Mouse (Mus musculus) heart, adult 18-20 months (tissue): Measurements from ENCODE around the gene Acyp1. TPM values are rescaled to one million over a fixed set of nuclear protein-coding genes. Genes with fewer than 3 reads are reported as not detected.
"Not testable (repeated sequence)": the region's sequence is repeated elsewhere in the genome, so short reads cannot be mapped to it uniquely, and the experiment has no call there.

Experiments used
- DNase-seq, 2 experiments: peaks; one replicate each; pipeline ENCODE4 v3.0.0; 2021 to 2022; ENCODE audit warnings: mixed read lengths in 1 of 2
- total RNA-seq, 2 experiments: library from RNA; stranded (reverse); gene quantifications; 2 replicates each; pipeline ENCODE4 v1.2.3; 2021

The Acyp1 gene
- total RNA-seq, 2 experiments from 2014 or later, result 20.5 to 25.2 TPM

GRCm38 (mm10) chr12:85284331-85284730 is 3.9 kb downstream of the Acyp1 start:
- no peak for DNase-seq

DNA sequence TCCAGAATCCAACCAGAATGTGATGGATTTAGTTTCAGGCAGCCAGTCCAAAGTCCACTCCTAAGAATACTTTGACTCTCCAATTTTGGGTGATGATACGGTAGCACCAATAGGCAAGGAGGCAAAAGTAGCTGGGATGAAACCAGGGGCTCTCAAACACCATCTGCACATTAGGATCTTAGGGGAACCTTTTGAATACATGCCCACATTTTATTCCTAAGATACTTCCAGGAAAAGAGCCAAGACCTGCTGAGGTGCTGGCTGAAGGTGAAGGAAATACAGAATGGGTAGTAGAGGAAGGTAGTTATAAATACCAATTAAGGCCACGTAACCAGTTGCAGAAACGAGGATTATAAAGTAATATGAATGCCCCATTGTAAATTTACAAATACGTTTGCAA is 6.5 kb downstream of the Acyp1 start:
- not testable (repeated sequence) for DNase-seq

- DNase-seq, result no peak
Measured at GRCm38 (mm10) chr12:85280845-85281651, 7.2 kb downstream of the Acyp1 start.

DNA sequence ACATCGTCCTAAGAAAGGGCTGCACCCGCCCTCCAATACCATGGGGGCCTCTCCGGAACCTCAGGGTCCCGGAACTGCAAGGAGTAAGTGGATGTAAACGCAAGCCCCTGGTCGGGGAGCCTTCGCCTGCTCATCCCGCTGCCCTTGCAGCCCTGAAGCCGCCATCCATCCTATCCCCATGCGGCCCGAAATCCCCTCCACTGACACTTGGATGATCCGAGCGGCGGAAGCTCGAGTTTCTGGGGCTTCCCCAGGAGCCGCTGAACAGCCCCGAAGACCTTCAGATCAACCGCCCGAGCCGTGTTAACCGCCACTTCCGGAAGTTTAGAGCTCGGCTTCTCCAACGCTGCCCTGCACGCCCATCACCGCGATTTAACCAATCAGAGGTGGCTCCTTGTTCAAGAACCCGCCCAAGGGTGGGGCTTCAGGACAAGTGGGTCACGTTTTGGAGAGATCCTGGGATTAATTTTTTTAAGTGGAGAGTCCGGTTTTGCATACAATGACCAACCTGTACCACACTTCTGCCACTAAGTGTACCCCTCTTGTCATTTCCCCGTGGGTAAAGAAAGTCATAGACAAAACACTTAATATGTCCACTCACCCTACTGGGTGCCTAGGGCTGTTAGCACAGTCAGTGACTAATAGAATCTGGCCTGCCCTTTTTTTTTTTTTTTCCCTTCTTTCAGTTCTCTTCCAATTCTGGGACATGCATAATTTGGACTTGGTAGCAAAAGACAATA is 8.0 kb downstream of the Acyp1 start:
- peak; percentile 98 to 100 for DNase-seq

- no peak for DNase-seq
Measured at GRCm38 (mm10) chr12:85279396-85280080, 8.7 kb downstream of the Acyp1 start.

DNA sequence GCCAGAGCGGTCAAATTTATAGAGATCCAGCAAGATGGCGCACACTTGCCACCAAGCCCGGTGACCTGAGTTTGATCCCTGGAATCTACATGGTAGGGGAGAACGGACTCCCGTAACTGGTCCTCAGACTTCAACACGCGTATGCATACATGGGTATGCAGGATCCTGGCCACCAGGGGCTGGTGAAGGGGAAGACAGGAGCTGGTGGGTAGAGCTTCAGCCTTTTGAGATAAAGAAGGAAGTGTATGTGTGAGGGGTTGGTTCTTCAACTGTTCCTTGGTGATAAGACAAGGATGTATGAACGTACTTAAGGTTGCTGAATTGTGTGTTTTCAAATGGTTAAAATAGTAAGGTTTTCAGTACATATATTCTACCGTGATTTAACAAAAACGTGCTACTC is 9.3 kb downstream of the Acyp1 start:
- no peak for DNase-seq

- no peak for DNase-seq
Measured at GRCm38 (mm10) chr12:85276273-85276672, 12.0 kb downstream of the Acyp1 start.

DNA sequence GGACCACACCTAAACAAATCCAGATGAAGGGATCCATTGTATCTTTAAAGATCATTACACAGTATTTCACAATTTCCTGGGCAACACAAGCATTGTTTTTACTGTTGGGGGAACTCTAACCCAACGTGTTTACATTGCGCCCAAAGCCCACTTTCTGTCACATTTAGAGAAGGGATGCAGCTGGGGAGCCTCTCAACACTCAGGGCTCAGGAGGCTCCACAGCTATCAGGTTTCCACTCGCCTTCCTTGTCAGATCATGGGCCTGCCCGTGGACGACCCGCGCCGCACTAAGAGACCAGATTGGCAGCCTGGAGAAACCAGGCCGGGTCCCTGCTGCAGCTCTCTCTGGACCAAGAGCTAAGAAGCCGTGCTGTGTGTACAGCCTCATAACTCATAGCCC is 14.7 kb downstream of the Acyp1 start:
- peak; percentile 37 to 53 for DNase-seq

- peak in 1 of 2 experiments; percentile 29 for DNase-seq
Measured at GRCm38 (mm10) chr12:85271843-85272206, 16.4 kb downstream of the Acyp1 start.

DNA sequence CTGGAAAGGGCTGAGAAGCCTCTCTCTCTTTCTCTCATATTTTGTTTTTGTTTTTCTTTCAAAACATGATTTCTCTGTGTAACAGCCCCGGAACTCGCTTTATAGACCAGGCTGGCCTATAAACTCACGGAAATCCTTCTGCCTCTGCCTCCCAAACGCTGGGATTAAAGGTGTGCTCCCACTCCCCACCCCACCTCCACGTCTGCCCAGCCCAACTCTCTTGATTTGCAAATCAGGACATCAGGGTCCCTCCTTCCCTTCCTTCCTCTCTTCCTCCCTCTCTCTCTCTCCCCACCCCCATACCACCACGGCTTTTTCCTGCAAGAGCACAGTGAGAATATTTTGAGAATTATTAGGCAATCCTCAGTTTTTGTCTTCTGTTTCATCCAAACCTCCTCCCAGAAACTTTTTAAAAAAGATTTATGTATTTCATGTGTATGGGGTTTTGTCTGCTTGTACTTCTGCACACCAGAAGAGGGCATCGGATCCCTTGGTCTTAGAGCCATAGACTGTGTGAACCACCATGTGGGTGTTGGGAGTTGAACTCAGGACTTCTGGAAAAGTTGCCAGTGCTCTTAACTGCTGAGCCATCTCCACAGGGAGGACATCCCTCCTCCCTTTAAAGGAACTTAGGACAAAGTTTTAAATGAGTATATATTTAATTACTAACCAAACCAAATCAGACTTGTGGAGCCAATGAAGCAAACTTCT is 17.0 kb downstream of the Acyp1 start:
- DNase-seq, result no peak

DNA sequence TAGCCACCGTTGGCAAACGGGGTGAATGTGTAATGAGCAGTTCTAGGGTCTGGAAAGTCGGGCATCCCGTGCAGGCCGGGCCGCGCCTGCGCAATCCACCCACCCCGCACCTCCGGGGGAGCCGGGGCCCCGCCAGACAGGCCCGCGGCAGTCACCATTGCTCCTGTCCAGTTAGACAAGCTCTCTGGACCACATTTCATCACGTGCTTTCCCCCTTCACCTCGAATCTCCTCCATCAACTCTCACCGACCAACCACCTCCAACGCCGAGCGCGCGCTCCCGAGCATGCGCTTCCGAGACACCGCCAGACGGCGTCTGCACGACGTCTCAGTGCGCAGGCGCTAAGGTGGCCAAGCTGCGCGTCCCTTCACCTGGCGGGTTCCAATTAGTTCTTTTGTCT is 17.9 kb downstream of the Acyp1 start, which contains the start of gene Mlh3:
Gene Mlh3 (minus strand): TSS at position 281 of the 400 bp plus-strand sequence.
- DNase-seq, result peak; percentile 88

DNA sequence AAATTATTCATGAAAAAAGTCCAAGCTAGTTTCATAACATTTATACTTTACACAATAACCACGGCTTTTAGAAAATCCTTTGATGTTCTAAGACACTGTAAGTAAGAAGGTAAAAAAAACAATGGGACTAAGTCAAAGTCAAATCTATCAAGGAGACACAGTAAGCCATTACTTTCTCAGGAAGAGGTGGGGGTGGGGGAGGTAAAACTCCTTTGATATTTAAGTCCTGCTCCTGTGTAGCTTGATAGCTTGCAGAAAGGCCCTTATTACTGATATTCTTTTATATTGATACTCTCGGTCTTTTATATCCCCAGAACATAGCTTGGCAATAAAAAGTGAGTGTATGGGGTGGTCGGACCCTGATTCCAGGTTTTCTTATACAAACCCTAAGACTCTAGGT is 18.4 kb downstream of the Acyp1 start:
- DNase-seq, result no peak

DNA sequence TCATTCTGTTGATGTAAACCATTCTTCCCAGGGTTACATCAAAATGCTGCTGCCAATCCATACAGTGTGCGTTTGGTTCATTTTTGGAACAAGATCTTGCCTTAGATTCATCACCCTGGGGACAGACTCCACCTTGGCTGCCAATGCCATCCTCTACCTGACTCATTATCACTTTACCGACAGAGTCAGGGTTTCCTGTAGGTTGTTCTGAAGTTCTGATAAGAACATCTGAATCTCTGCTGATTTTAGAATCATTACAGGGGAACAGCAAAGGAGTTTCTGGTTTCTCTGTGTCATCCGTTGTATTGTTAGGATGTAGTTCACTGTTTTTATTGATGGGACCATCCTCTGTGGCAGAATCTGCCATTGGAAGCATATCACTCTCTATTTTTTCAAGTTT is 22.0 kb downstream of the Acyp1 start:
- no peak for DNase-seq

- no peak for DNase-seq
Measured at GRCm38 (mm10) chr12:85264940-85265339, 23.3 kb downstream of the Acyp1 start.

DNA sequence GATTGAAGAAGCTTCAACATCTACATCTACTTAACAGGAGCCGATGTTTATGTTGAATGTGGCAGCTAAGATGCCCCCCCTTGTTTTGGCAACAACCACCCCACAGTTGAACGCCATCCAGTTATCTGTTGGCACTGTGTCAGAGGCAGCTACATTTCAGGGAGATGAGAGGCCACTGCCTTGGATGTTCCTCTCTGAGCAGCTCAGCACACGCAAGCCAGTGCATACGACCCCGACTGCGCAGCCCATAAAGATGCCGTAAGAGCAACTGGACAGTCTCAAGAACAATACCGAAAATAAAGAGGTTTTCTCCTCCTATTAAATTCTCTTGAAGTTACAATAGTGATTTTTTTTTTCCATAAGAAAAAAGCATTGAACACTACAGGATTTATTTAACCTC is 23.7 kb downstream of the Acyp1 start:
- DNase-seq, result no peak

DNA sequence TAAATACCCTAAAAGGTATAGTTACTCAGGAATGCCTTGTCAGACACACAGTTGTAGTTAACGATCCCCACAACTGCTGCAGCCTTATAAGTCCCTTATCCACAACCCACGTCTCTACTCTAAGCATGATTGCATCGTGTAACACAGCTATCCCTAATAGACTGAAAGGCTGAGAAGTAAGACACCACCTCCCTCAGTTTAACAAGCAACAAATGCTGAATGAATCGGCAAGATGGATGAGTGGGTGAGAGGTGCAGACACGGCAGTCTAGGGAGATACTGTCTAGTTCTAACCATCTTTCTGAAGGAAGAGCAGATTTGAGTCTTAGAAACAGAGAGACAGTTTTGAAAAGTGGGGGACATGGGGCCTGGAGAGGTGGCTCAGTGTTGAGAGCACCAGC is 25.0 kb downstream of the Acyp1 start:
- DNase-seq, result no peak

GRCm38 (mm10) chr12:85262489-85262888 is 25.7 kb downstream of the Acyp1 start:
- DNase-seq, result no peak

DNA sequence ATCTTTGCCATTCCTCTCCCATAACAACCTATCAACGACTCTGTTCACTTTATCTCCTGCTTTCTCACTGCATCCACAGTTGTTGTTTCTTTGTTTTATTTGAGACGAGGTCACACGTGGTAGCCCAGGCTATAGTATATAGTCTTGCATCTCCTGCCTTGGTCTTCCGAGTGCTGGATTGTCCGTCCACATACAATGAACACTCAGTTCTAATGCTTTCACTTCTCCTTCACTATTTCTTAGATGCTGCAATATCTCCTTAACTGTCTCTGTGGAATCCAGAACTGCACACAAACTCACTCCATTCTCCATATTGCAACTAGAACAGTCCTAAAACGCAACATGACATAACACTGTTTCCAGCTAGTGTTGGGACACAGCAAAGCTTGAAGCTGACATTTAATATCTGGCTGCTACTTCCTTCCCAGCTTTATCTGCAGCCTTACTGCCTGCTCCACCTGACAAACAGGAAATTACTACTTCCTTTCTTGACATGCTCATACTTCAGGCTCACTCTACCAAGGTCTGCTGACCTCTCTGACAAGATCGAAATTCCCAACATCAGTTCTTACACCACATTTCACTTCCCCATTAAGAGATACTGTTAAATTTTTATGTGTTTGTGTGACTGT is 31.1 kb downstream of the Acyp1 start:
- peak in 1 of 2 experiments; percentile 40 for DNase-seq

DNA sequence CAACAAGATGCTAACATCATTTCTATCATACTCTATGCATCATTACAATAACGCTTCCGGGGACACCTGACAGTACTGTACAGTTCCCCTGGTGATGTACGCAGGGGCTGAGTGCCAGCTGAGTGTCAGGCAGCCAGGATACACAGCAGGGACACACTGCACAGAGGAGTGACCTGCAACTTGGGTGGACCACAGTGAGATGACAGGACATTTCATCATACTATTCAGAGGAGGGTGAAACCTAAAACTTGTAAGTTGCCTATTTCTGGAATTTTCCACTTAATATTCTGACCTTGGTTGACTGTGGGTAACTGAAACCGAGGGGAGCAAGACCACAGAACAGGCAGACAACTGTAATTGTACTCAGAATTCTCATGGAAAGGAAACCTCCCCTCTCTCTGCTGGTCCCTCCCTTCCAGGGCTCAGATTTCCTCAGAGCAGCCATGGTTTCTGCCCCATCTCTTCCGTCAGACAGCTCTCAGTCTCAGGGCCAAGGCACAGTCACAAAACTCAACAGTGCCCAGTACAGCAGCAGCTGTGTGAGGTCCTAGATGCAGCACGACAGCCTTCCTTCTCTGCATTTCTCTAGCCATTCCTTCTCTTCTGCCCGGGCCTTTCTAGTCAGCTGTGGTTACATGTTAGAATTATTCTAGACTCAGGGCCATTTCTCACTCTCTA is 32.0 kb downstream of the Acyp1 start:
- DNase-seq, result no peak

DNA sequence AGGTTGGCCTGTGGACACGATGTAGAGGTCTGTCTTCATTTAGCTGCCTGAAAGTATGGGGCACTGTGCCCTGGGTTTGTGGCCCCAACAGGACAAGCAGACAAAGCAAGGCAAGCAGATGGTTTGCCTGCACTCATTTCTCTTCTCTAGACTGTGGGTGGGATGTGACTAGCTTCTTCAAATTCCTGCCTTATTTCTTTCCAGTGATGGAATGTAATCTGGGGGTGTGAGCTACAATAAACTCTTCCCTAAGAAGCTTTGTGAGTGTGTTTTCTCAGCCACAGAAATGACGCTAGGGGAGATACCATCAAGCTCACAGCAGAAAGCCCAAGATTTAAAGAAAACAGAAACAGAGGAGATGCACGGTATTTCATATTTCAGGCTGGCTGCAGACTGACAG is 36.2 kb downstream of the Acyp1 start:
- no peak for DNase-seq

GRCm38 (mm10) chr12:85237553-85237952 is 50.7 kb downstream of the Acyp1 start:
- DNase-seq, result no peak
